Mouse (Mus musculus): ENCODE results near the gene Gfra4.

The Gfra4 gene

GRCm38 (mm10) chr2:131030998-131031397 is 11.9 kb downstream of the Gfra4 start:
- H3K36me3 ChIP-seq (ENCODE audit: insufficient read depth, low read length), result peaks cover 10% of the 10 kb centered on the region
- peaks cover 1% of the 10 kb centered on the region; the same call in 1 of the 2 replicates for H3K27me3 ChIP-seq (ENCODE audit: insufficient read depth, low read length)
- no peak overlapping the region for H3K4me3 ChIP-seq (replicated peaks; ENCODE audit: low read length)
- TF ChIP-seq CTCF (conservative IDR thresholded peaks at IDR 0.05; ENCODE audit: low read length) (no peak), POU5F1 (IDR thresholded peaks at IDR 0.05; ENCODE audit: borderline replicate concordance, low read length) (no peak), NANOG (IDR thresholded peaks at IDR 0.05; ENCODE audit: borderline replicate concordance, low read length) (no peak)
- H3K4me1 ChIP-seq (replicated peaks; ENCODE audit: low read depth, low read length), result no peaks in the 10 kb centered on the region
- H3K9me3 ChIP-seq (ENCODE audit: low read length), result no peaks in the 10 kb centered on the region

DNA sequence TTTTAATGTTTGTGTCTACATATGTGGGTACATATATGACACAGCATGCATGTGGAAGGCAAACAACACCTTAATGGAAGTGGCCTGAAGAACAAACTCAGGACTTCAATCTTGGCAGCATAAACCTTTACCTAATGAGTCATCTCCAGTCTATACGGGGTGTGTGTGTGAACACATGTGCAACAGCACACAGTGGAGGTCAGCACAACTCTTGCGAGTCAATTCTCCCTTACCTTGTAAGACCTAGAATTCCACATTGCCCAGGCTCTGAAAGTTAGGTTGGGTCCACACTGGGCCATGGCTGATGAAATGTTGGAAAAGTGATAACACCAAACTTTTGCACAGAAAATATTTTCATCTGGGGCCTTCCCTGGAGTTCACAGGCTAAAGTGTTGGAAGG is 12.3 kb downstream of the Gfra4 start:
- H3K27me3 ChIP-seq (ENCODE audit: insufficient read depth, low read length), result no peaks in the 10 kb centered on the region
- no peaks in the 10 kb centered on the region for H3K4me1 ChIP-seq (replicated peaks; ENCODE audit: low read depth, low read length)
- TF ChIP-seq POU5F1 (IDR thresholded peaks at IDR 0.05; ENCODE audit: borderline replicate concordance, low read length) (no peak), CTCF (conservative IDR thresholded peaks at IDR 0.05; ENCODE audit: low read length) (no peak)
- no peaks in the 10 kb centered on the region for H3K9me3 ChIP-seq (ENCODE audit: low read length)
- H3K4me3 ChIP-seq (replicated peaks; ENCODE audit: low read length), result no peak overlapping the region
- peaks cover 12% of the 10 kb centered on the region for H3K36me3 ChIP-seq (ENCODE audit: insufficient read depth, low read length)

DNA sequence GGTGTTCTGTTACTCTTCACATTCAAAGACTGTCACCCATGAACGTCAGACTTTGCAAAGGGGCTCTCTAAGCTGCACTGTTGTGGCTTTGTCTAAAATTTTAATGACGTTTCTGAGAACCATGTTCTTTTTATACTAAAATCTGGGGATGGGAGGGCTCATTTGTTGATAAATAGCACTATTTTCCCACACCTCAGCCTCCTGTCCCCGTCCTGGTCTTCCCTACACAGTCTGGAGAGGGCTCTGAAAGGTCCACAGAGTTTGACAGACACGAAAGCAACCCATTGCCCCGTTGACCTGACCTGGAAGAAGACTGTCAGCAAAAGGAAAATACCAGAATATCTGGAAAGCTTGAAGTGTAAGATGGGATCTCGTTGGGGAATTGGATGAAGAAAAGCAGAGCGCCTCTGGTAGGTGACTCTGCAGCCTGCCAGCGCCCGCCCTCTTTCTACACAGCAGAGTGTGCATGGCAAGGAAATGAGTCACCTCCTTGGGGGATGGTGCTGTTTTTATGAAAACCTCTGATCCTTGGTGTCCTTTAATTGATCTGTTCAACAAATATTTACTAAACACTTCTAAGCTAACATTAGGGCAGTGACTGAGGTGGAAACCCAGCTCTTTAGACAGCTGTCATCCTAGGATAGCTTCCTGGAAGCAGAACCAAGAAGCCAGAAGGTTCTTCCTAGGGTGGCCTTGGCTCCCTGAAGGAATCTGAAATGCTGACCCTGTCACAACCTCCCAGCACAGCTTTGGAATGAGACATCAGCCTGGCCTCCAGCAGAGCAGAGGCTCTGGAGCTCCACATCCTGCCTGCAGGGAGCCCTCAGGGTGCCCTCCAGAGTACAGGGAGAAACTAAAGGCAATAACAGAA is 13.6 kb downstream of the Gfra4 start:
- Histone ChIP-seq H3K9me3 (ENCODE audit: low read length) (no peaks in the 10 kb centered on the region), H3K36me3 (ENCODE audit: insufficient read depth, low read length) (peaks cover 20% of the 10 kb centered on the region), H3K27me3 (ENCODE audit: insufficient read depth, low read length) (no peaks in the 10 kb centered on the region), H3K4me1 (replicated peaks; ENCODE audit: low read depth, low read length) (no peaks in the 10 kb centered on the region), H3K4me3 (replicated peaks; ENCODE audit: low read length) (no peak overlapping the region)
- TF ChIP-seq CTCF (conservative IDR thresholded peaks at IDR 0.05; ENCODE audit: low read length) (no peak), NANOG (IDR thresholded peaks at IDR 0.05; ENCODE audit: borderline replicate concordance, low read length) (no peak), POU5F1 (IDR thresholded peaks at IDR 0.05; ENCODE audit: borderline replicate concordance, low read length) (no peak)

DNA sequence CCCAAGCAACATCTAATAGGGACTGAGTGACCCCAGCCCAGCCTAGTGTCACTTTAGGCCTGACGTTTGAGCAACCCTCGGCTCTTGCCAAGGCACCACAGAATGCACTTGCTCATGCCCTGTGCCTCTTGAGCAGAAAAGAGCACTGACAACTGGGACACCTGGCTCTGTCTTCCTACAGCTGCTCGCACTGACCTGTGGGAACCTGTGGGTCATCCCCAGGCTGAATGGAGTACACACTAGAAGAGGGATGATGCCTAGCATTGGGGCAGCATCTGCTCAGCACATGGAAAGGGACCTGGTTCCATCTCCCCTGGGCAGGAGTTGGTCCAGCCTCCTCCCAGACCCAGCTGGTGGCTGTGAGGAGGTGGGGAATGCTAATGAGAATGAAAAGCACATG is 15.9 kb downstream of the Gfra4 start:
- Histone ChIP-seq H3K4me3 (replicated peaks; ENCODE audit: low read length) (no peak overlapping the region), H3K4me1 (replicated peaks; ENCODE audit: low read depth, low read length) (no peaks in the 10 kb centered on the region), H3K9me3 (ENCODE audit: low read length) (no peaks in the 10 kb centered on the region), H3K36me3 (ENCODE audit: insufficient read depth, low read length) (peaks cover 27% of the 10 kb centered on the region), H3K27me3 (ENCODE audit: insufficient read depth, low read length) (no peaks in the 10 kb centered on the region)
- TF ChIP-seq CTCF (conservative IDR thresholded peaks at IDR 0.05; ENCODE audit: low read length) (no peak), NANOG (IDR thresholded peaks at IDR 0.05; ENCODE audit: borderline replicate concordance, low read length) (no peak), POU5F1 (IDR thresholded peaks at IDR 0.05; ENCODE audit: borderline replicate concordance, low read length) (no peak)

- Histone ChIP-seq H3K4me1 (replicated peaks; ENCODE audit: low read depth, low read length) (no peaks in the 10 kb centered on the region), H3K27me3 (ENCODE audit: insufficient read depth, low read length) (no peaks in the 10 kb centered on the region), H3K4me3 (replicated peaks; ENCODE audit: low read length) (no peak overlapping the region), H3K9me3 (ENCODE audit: low read length) (no peaks in the 10 kb centered on the region), H3K36me3 (ENCODE audit: insufficient read depth, low read length) (peaks cover 36% of the 10 kb centered on the region)
- no peak for TF ChIP-seq CTCF (conservative IDR thresholded peaks at IDR 0.05; ENCODE audit: low read length)
- no peak for TF ChIP-seq NANOG (IDR thresholded peaks at IDR 0.05; ENCODE audit: borderline replicate concordance, low read length)
- TF ChIP-seq POU5F1 (IDR thresholded peaks at IDR 0.05; ENCODE audit: borderline replicate concordance, low read length), result no peak
These were observed 17.7 kb downstream of the Gfra4 start for GRCm38 (mm10) chr2:131025230-131025629.

DNA sequence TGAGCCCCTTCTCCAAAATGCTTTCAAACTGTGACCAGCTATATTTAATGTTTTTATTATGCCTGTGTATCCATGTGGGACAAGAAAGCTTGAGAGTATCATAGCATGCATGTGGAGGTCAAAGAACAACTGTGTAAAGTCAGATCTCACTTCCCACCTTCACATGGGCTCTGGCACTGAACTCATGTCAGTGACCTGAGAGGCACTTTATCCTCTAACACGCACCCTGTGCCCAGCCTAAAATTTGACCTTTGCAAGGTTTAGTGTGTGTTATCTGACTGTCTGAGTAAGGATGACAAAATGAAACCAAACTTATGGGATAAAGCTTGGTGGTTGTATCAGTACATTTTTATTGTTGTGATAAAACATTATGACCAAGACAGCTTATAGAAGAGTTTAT is 32.3 kb downstream of the Gfra4 start:
- TF ChIP-seq POU5F1 (IDR thresholded peaks at IDR 0.05; ENCODE audit: borderline replicate concordance, low read length) (no peak), CTCF (conservative IDR thresholded peaks at IDR 0.05; ENCODE audit: low read length) (no peak), NANOG (IDR thresholded peaks at IDR 0.05; ENCODE audit: borderline replicate concordance, low read length) (no peak)
- Histone ChIP-seq H3K4me1 (replicated peaks; ENCODE audit: low read depth, low read length) (no peaks in the 10 kb centered on the region), H3K36me3 (ENCODE audit: insufficient read depth, low read length) (peaks cover 11% of the 10 kb centered on the region), H3K27me3 (ENCODE audit: insufficient read depth, low read length) (no peaks in the 10 kb centered on the region), H3K9me3 (ENCODE audit: low read length) (no peaks in the 10 kb centered on the region), H3K4me3 (replicated peaks; ENCODE audit: low read length) (no peak overlapping the region)

GRCm38 (mm10) chr2:131009123-131009522 is 33.8 kb downstream of the Gfra4 start:
- Histone ChIP-seq H3K36me3 (ENCODE audit: insufficient read depth, low read length) (peaks cover 15% of the 10 kb centered on the region), H3K4me3 (replicated peaks; ENCODE audit: low read length) (no peak overlapping the region), H3K4me1 (replicated peaks; ENCODE audit: low read depth, low read length) (no peaks in the 10 kb centered on the region), H3K27me3 (ENCODE audit: insufficient read depth, low read length) (no peaks in the 10 kb centered on the region), H3K9me3 (ENCODE audit: low read length) (no peaks in the 10 kb centered on the region)
- no peak for TF ChIP-seq CTCF (conservative IDR thresholded peaks at IDR 0.05; ENCODE audit: low read length)
- no peak for TF ChIP-seq NANOG (IDR thresholded peaks at IDR 0.05; ENCODE audit: borderline replicate concordance, low read length)
- TF ChIP-seq POU5F1 (IDR thresholded peaks at IDR 0.05; ENCODE audit: borderline replicate concordance, low read length), result no peak

DNA sequence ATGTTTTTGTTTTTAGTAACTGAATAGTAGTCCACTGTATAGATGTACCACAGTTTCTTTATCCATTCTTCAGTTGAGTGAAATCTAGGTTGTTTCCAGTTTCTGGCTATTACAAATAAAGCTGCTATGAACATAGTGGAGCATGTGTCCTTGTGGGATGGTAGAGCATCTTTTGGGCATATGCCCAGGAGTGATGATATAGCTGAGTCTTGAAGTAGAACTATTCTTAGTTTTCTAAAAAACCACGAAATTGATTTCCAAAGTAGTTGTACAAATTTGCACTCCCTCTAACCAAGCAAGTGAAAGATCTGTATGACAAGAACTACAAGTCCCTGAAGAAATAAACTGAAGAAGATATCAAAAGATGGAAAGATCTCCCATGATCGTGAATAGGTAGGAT is 50.1 kb downstream of the Gfra4 start:
- H3K27me3 ChIP-seq (ENCODE audit: insufficient read depth, low read length), result no peaks in the 10 kb centered on the region
- H3K4me1 ChIP-seq (replicated peaks; ENCODE audit: low read depth, low read length), result no peaks in the 10 kb centered on the region
- TF ChIP-seq CTCF (conservative IDR thresholded peaks at IDR 0.05; ENCODE audit: low read length), result no peak
- no peak for TF ChIP-seq NANOG (IDR thresholded peaks at IDR 0.05; ENCODE audit: borderline replicate concordance, low read length)
- no peak for TF ChIP-seq POU5F1 (IDR thresholded peaks at IDR 0.05; ENCODE audit: borderline replicate concordance, low read length)
- no peak overlapping the region for H3K4me3 ChIP-seq (replicated peaks; ENCODE audit: low read length)
- H3K9me3 ChIP-seq (ENCODE audit: low read length), result no peaks in the 10 kb centered on the region
- H3K36me3 ChIP-seq (ENCODE audit: insufficient read depth, low read length), result peaks cover 11% of the 10 kb centered on the region; the same call in 1 of the 2 replicates

Data from E14TG2a.4 (cell line).